ENCODE assay signal across 18 mouse cellular contexts in genomic region chr14:105237736-105238135, GRCm38 (mm10).
"Had no signal": no experiment of that assay in that cellular context is flagged by ENCODE, and none has a peak within 500 bp of the region (broad histone marks: within the 10 kb centered on the region; RNA-seq: fewer than 3 reads in every experiment).

No protein-coding gene starts in this region.

- H3K4me2 ChIP-seq: lung, embryonic 14.5 days; midbrain, embryonic 11.5 days; midbrain, embryonic 13.5 days; midbrain, embryonic 15.5 days; neural tube, embryonic 12.5 days had no signal

- H3K9me3 ChIP-seq: megakaryocyte, embryonic 14.5 days; midbrain, embryonic 13.5 days; midbrain, embryonic 15.5 days; neural tube, embryonic 12.5 days had no signal

- DNase-seq: lung, adult 18-20 months; lung, embryonic 14.5 days; lung, postnatal 10 days; lung, postnatal 4 days; retina, postnatal 1 day; right cerebral cortex, adult 18-20 months; right cerebral cortex, postnatal 25 days; right cerebral cortex, postnatal 4 days; spleen, adult 18-20 months; thymus, adult 18-20 months; thymus, postnatal 14 days; thymus, postnatal 4 days had no signal

- H3K4me1 ChIP-seq: megakaryocyte, embryonic 14.5 days; midbrain, embryonic 13.5 days; midbrain, embryonic 15.5 days; neural tube, embryonic 12.5 days had no signal

- ATAC-seq: midbrain, embryonic 13.5 days; midbrain, embryonic 15.5 days had no signal

- H3K27me3 ChIP-seq: megakaryocyte, embryonic 14.5 days; midbrain, embryonic 13.5 days; midbrain, embryonic 15.5 days; neural tube, embryonic 12.5 days had no signal

- H3K4me3 ChIP-seq: megakaryocyte, embryonic 14.5 days; midbrain, embryonic 13.5 days; midbrain, embryonic 15.5 days; neural tube, embryonic 12.5 days had no signal

- H3K9ac ChIP-seq: liver, embryonic 14.5 days; lung, embryonic 14.5 days; midbrain, embryonic 13.5 days; midbrain, embryonic 15.5 days; neural tube, embryonic 12.5 days had no signal

- H3K36me3 ChIP-seq: midbrain, embryonic 13.5 days; midbrain, embryonic 15.5 days; neural tube, embryonic 12.5 days had no signal

- H3K27ac ChIP-seq: liver, embryonic 14.5 days; midbrain, embryonic 13.5 days; midbrain, embryonic 15.5 days; neural tube, embryonic 12.5 days had no signal
